Mouse (Mus musculus): ENCODE results near the gene Myrip.

GRCm38 (mm10) chr9:120511781-120512180, 210.5 kb downstream of the Myrip start:
- TF ChIP-seq CTCF (IDR thresholded peaks at IDR 0.05; ENCODE audit: extremely low read depth, insufficient read length, insufficient replicate concordance, low read depth, low read length) (peak; percentile 35; the same call in 1 of the 2 replicates), POLR2A (IDR thresholded peaks at IDR 0.05; ENCODE audit: low read depth, low read length) (no peak)
